Mouse (Mus musculus) embryonic fibroblast, embryonic 13.5 days (primary cell): ENCODE measurements at regions not wholly inside any gene's neighbourhood (a gene's known extent, or its start where the extent isn't known, plus 50 kb on each side); places are given as distances from the start of the nearest gene placed in this dataset.

Experiments used
- H3K27ac ChIP-seq: 2 replicates; pipeline ENCODE4 v1.5.1; 2012; ENCODE audit warnings: low read length, control low read depth, inconsistent platforms; ENCODE audit not compliant: insufficient read depth
- H3K4me1 ChIP-seq: 2 replicates; pipeline ENCODE4 v1.6.1; 2011; ENCODE audit warnings: low read length; ENCODE audit not compliant: control insufficient read depth, insufficient read depth
- H3K4me3 ChIP-seq: 2 replicates; pipeline ENCODE4 v1.5.1; 2011; ENCODE audit warnings: mild to moderate bottlenecking, control low read depth, low read length; ENCODE audit not compliant: insufficient read depth
- CTCF ChIP-seq: IDR thresholded peaks from 2 replicates; pipeline ENCODE4 v1.5.1; 2011; ENCODE audit warnings: mild to moderate bottlenecking, control low read depth, low read length, moderate library complexity, borderline replicate concordance; ENCODE audit not compliant: insufficient read depth
- POLR2A ChIP-seq: IDR thresholded peaks from 2 replicates; pipeline ENCODE4 v1.6.1; 2011; ENCODE audit warnings: low read depth, mild to moderate bottlenecking, control low read depth, low read length, moderate library complexity

DNA sequence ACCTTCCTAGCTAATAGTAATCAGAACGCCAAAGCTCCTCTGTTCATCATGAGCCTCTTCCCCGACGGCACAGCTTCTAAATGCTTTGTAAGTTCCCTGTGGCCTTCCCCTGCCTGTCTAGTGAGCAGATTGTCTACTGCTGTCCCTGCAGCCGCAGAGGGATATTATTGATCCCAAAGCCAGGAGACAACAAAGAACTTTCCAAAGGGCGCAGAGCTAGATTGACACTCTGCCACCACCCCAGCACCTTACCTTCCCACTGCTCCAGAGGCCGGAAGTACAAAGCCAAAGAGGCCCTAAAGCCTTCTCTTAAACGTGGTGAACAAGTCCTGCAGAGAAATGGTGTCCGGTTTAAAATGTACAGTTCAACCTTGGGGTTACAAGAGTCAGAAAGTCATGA is 1310.3 kb upstream of the A1bg start:
- Histone ChIP-seq H3K4me1 (no peaks in the 10 kb centered on the region), H3K27ac (no peak overlapping the region), H3K4me3 (no peak overlapping the region)
- no peak for TF ChIP-seq CTCF
- TF ChIP-seq POLR2A, result no peak

DNA sequence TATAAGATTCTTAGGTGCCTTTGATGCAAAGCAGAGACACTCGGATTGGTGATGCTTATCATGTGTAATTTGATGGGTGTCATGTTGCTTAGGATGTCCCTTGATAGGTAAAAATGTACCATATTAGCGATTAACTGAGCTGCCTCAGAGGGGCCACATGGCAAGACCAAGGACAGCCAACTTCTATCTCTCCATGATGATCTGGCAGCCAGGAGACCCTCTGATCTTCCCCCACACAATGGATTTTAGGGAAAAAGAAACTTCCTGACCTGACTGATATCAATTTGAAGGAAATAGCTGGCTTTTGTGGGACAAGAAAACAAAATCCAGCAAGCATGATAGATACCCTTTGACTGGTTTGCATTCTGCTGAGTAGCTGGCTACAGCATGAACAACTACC is 1308.9 kb upstream of the A1bg start:
- no peak overlapping the region for H3K4me3 ChIP-seq
- no peak overlapping the region for H3K27ac ChIP-seq
- H3K4me1 ChIP-seq, result no peaks in the 10 kb centered on the region
- TF ChIP-seq CTCF, result no peak
- TF ChIP-seq POLR2A, result no peak

DNA sequence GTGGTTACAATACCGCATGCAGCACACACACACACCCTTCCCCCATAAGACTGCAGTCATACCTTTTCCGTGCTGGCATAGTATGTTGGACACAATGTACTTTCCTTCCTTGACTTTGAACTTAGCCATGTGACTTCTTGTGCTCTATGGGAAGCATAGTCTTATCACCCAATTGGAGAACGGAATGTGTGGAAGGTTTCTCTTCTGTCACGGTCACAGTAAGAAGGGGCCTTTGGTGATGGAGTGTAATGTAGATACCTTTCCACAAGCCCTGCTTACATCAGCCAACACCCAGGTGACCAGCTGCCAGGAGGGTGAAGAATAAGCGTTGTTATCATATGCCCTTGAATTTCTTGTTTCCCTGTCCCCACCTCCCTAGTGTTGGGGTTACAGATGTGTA is 1308.0 kb upstream of the A1bg start:
- Histone ChIP-seq H3K4me1 (no peaks in the 10 kb centered on the region), H3K27ac (no peak overlapping the region), H3K4me3 (no peak overlapping the region)
- no peak for TF ChIP-seq CTCF
- TF ChIP-seq POLR2A, result no peak

DNA sequence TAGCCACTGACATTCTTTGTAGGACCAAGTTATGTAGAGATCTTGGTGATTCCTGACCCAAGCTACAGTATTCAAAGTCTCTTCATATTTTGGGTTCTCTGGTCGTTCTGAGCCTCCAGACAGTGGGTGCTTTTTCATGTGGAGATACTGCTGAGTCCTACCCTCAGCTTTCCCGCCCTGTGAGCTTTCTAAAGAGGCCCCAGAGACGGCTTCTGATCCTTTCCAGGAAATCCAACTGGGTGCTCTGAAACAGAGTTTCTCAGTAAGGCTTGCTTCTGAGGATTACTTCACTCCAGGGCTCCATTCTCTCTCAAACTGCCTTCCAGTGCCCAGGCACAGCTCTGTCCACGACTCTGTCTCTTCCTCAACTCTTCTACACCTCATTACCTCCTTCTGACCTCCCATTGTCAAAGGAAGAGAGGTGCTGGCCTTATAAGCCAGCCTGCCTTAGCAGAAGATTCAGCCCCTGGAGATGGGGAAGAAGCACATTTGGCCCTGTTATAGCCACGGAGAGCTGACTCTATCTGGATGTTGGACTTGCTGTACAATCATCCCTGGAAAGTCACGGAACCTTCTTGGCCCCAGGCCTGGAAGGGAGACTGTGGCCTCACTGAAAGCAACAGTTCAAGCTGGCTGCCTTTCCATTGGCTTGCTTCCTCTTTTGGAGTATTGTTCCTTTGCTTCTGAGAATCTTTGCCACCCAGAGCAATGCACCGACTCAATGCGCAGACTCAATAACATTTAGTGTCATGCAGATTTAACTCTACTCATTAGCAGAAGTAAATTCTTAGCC is 1306.9 kb upstream of the A1bg start:
- no peaks in the 10 kb centered on the region for H3K4me1 ChIP-seq
- no peak for TF ChIP-seq CTCF
- no peak for TF ChIP-seq POLR2A
- no peak overlapping the region for H3K27ac ChIP-seq
- no peak overlapping the region for H3K4me3 ChIP-seq

DNA sequence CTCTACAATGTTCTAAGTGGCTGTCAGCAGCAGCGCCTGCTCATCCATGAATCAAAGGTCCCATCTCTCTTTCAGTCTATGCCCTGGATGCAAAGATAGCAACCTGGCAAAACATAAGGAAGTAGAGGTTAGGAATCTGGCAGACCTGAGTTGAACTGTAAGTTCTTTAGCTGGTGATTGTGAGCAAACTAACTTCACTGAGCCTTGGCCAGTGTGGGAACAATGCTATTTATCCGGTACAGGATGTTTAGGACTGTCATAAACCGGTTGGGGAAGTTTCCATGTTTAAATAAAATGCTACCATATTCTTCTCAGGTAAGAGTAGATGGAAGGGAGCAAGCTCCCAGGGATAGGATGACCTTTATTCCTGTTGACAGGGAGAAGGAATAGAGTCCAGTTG is 1306.2 kb upstream of the A1bg start:
- H3K4me1 ChIP-seq, result no peaks in the 10 kb centered on the region
- TF ChIP-seq CTCF, result no peak
- TF ChIP-seq POLR2A, result no peak
- H3K27ac ChIP-seq, result no peak overlapping the region
- no peak overlapping the region for H3K4me3 ChIP-seq

DNA sequence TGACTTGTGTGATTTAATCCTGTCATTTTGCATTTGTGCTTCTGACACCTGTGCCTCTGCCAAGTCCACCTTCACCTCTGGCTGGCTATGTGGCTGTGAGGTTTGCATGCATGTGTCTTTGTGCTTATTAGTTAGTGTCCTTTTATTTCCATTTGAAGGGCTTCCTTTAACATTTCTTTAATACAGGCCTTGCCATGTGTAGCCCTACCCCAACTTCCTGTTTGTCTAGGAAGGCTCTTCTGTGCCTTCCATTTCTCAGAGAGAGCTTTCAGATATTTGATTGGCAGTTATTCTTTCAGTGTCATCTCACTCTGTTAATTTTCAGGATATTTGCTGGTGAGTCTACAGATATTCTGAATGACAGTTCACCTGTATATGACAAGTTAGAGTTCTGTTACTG is 1302.0 kb upstream of the A1bg start:
- Histone ChIP-seq H3K27ac (no peak overlapping the region), H3K4me3 (no peak overlapping the region), H3K4me1 (peaks cover 10% of the 10 kb centered on the region)
- no peak for TF ChIP-seq POLR2A
- no peak for TF ChIP-seq CTCF

DNA sequence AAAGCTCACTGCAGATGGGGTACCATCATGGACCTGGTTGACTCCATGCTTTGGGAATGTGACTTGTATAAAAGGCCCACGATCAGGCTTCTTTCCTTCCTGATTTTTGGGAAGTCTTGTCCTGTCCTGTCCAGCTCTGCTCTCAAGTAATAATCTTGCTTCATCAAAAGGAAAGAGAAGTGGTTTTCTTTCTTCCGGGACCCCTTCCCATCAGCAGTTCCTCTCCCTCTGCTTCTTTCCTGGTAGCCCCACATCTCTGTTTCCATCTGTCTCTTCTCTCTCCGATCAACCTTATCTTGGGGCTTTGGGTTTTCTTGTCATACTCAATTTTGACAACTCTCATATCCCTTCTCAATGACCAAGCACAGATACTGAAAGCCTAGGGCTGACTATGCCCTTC is 1301.4 kb upstream of the A1bg start:
- Histone ChIP-seq H3K4me1 (peaks cover 10% of the 10 kb centered on the region), H3K4me3 (no peak overlapping the region)
- TF ChIP-seq CTCF (no peak), POLR2A (no peak)

DNA sequence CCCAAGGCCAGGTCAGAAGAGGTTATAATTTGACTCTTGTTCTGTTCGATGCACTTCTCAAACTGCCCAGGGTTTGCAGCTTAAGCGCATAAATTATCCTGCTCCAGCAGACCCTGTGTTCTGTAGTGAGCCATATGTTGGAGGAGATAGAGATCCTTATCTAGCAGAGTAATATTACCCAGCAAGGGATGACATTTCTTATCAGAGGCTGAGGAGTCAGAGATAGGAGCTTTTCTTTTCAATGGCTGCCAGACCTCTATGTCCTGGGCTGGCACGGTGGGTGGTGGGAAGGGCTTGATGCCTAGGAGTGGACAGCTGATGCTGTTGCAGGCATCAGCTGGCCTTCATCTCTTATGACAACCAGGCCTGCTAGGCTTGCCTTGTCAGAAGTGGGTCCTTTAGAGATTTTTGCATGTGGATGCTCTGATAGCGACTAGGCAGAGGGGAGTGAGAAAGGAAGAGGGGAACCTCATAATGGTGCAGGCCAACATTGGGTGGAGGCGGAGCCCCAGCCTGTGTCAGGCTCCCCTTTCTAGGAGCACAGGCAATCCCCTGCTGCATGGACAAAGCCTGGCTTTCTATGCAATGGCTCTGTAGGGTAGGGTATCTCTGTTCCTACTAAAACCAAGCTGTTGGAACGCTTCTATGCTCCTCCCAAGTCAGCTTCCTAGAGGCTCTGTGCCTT is 1300.5 kb upstream of the A1bg start:
- Histone ChIP-seq H3K4me3 (no peak overlapping the region), H3K4me1 (peaks cover 10% of the 10 kb centered on the region), H3K27ac (no peak overlapping the region; the same call in 1 of the 2 replicates)
- TF ChIP-seq POLR2A (no peak), CTCF (no peak)

More for the DNA sequence above, 1301.4 kb upstream of the A1bg start:
- no peak overlapping the region for H3K27ac ChIP-seq

DNA sequence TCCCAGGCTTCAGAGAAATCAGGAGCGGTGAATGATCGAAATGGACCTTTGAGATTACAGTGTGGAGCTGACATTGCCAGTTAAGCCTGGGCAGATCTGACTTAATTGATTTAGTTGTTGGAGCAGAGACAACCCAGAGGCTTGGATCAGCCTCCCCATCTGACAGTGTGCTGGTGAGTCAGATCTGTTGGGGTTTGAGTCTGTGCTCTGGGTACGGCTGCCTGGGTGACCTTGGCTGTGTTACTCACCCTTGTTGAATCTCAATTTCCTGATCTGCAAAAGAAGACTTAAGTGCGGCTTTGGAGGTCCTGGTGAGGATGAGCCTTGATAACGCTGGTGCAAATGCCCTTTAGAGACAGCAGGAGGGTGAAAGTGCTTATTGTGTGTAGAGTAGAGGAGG is 1299.9 kb upstream of the A1bg start:
- TF ChIP-seq POLR2A, result no peak
- no peak for TF ChIP-seq CTCF
- Histone ChIP-seq H3K4me3 (no peak overlapping the region), H3K4me1 (peaks cover 10% of the 10 kb centered on the region), H3K27ac (peak overlapping the region; percentile 39; the same call in 1 of the 2 replicates)

DNA sequence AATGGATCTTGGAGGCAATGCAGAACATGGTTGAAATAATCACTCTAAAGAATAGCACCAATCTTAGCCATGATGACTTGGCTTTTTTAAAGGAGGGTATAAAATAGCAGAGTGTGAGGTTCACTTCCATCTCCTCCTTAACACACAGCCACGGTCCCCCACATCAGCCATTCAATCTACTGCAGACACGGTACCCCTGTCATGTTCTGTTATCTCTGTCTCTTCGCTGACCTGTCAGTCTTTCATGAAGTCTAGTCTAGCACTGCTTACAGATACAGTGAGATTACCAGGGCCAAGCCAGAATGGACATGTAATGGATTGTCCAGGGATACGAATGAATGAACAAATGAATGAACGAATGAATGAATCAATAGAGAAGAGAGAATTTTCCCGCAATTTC is 1299.4 kb upstream of the A1bg start:
- TF ChIP-seq CTCF (no peak), POLR2A (no peak)
- Histone ChIP-seq H3K27ac (peak overlapping the region; percentile 39; the same call in 1 of the 2 replicates), H3K4me3 (no peak overlapping the region), H3K4me1 (peaks cover 10% of the 10 kb centered on the region)

DNA sequence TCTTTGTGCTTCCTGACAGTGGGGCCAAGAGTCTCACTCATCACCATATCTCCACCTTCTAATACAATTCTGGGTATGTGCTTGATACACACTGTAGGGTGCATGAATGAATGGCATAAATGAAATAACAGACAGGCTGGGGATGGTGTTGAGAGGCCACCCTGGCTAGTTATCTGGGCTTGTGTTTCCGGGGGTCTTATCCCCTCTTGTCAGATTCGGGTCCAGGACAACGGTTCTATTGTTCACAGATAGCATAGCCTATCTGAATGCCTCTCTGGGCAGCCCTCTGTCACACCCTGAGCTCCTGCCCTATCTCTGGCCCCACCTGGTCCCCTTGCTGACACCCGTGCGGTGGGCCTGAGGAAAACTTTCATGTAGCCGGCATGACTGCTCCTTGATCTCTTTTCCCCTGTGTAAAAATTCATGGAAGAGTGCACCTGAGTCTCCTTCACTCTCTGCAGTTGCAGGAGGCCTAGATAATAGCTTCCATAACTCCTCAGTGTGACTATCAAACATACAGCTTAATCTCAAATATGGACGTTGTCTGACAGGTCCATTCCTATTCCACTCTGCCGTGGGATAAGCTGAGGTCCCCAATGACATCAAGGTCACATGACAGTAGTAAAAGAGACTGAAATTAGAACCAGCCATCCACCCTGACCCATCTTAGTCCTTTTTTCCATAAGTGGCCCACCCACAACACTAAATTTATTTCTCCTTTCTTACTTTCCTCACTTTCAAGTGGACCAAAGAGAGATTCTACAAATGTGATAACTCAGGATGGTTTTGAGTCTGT is 1298.4 kb upstream of the A1bg start:
- no peak for TF ChIP-seq CTCF
- no peak for TF ChIP-seq POLR2A
- Histone ChIP-seq H3K4me3 (no peak overlapping the region), H3K27ac (no peak overlapping the region), H3K4me1 (peaks cover 12% of the 10 kb centered on the region)
